Mouse (Mus musculus) neural tube, embryonic 15.5 days (tissue): ENCODE measurements around the gene Cox6b1. TPM values are rescaled to one million over a fixed set of nuclear protein-coding genes. Genes with fewer than 3 reads are reported as not detected.

Source experiments
- ATAC-seq: fragments of 200-750 bp; cut with Nextera tagmentation; 2 replicates; pipeline ENCODE4 v1.8.0; 2017; ENCODE audit warnings: mild to moderate bottlenecking, moderate TSS enrichment, moderate library complexity; ENCODE audit not compliant: low FRiP score
- H3K27ac ChIP-seq: fragments of 300-500 bp; sonication (generic); replicated peaks from 2 replicates; pipeline ENCODE4 v1.5.1; 2015; ENCODE audit warnings: mild to moderate bottlenecking, inconsistent platforms
- H3K27me3 ChIP-seq: fragments of 300-500 bp; sonication (generic); replicated peaks from 2 replicates; pipeline ENCODE4 v1.6.1; 2015; ENCODE audit warnings: inconsistent platforms
- H3K36me3 ChIP-seq: fragments of 300-500 bp; sonication (generic); 2 replicates; pipeline ENCODE4 v1.6.1; 2015; ENCODE audit warnings: inconsistent platforms
- H3K4me1 ChIP-seq: fragments of 300-500 bp; sonication (generic); 2 replicates; pipeline ENCODE4 v1.6.1; 2015; ENCODE audit warnings: inconsistent platforms
- H3K4me2 ChIP-seq: fragments of 300-500 bp; sonication (generic); 2 replicates; pipeline ENCODE4 v1.6.1; 2015; ENCODE audit warnings: inconsistent platforms, mild to moderate bottlenecking, moderate library complexity
- H3K4me3 ChIP-seq: fragments of 300-500 bp; sonication (generic); replicated peaks from 2 replicates; pipeline ENCODE4 v1.5.1; 2015; ENCODE audit warnings: mild to moderate bottlenecking, inconsistent platforms
- H3K9ac ChIP-seq: fragments of 300-500 bp; sonication (generic); replicated peaks from 2 replicates; pipeline ENCODE4 v1.6.1; 2015; ENCODE audit warnings: mild to moderate bottlenecking, inconsistent platforms
- H3K9me3 ChIP-seq: fragments of 300-500 bp; sonication (generic); replicated peaks from 2 replicates; pipeline ENCODE4 v1.6.1; 2016; ENCODE audit warnings: inconsistent platforms
- WGBS: fragments of 180-500 bp; shearing (Covaris S2); methylation state at CpG from one replicate; pipeline ENCODE4 v1.1.7; 2015; ENCODE audit warnings: mixed read lengths; 5-methylcytosine and 5-hydroxymethylcytosine counted together
- polyA plus RNA-seq: library from polyadenylated mRNA; unstranded; fragments of >200 nt; fragmentation: Nextera tagmentation; extraction: Ambion mirVana; gene quantifications from 2 replicates; pipeline ENCODE4 v1.2.1, GENCODE M21; 2015

The Cox6b1 gene
- polyA plus RNA-seq, 1 experiment from 2014 or later: 1,358 TPM

GRCm38 (mm10) chr7:30592772-30593423 is 33.1 kb downstream of the Cox6b1 start:
- no peaks in the 10 kb centered on the region for H3K9me3 ChIP-seq
- ATAC-seq: no peak
- H3K4me1 ChIP-seq: peaks cover 7% of the 10 kb centered on the region
- H3K36me3 ChIP-seq: no peaks in the 10 kb centered on the region
- H3K27ac ChIP-seq: no peak overlapping the region
- H3K9ac ChIP-seq: no peak overlapping the region
- no peaks in the 10 kb centered on the region for H3K27me3 ChIP-seq
- H3K4me2 ChIP-seq: no peak overlapping the region
- H3K4me3 ChIP-seq: no peak overlapping the region
- WGBS: 61% methylated on average over 5 of the region's 5 CpGs

GRCm38 (mm10) chr7:30591605-30591951 is 34.4 kb downstream of the Cox6b1 start:
- H3K4me3 ChIP-seq: no peak overlapping the region
- no peak for ATAC-seq
- peaks cover 20% of the 10 kb centered on the region for H3K4me1 ChIP-seq
- H3K36me3 ChIP-seq: no peaks in the 10 kb centered on the region
- WGBS: 49% methylated on average over 4 of the region's 4 CpGs
- H3K4me2 ChIP-seq: no peak overlapping the region
- H3K9ac ChIP-seq: no peak overlapping the region
- no peak overlapping the region for H3K27ac ChIP-seq
- H3K27me3 ChIP-seq: no peaks in the 10 kb centered on the region
- no peaks in the 10 kb centered on the region for H3K9me3 ChIP-seq

- Histone ChIP-seq H3K9me3 (no peaks in the 10 kb centered on the region), H3K27me3 (no peaks in the 10 kb centered on the region), H3K9ac (no peak overlapping the region), H3K4me1 (peaks cover 23% of the 10 kb centered on the region), H3K36me3 (0 out of 2 replicates have a peak, but pooled peaks cover 4% of the 10 kb centered on the region), H3K4me3 (no peak overlapping the region), H3K27ac (no peak overlapping the region), H3K4me2 (no peak overlapping the region)
- WGBS: 89% methylated on average over 9 of the region's 9 CpGs
- ATAC-seq: no peak
Observed at GRCm38 (mm10) chr7:30590927-30591604, 34.9 kb downstream of the Cox6b1 start.

- Histone ChIP-seq H3K36me3 (peaks cover 17% of the 10 kb centered on the region), H3K9ac (peak overlapping the region; percentile 96), H3K27me3 (no peaks in the 10 kb centered on the region), H3K9me3 (no peaks in the 10 kb centered on the region), H3K4me1 (peaks cover 23% of the 10 kb centered on the region), H3K27ac (peak overlapping the region; percentile 94), H3K4me2 (peak overlapping the region; percentile 90), H3K4me3 (peak overlapping the region; percentile 91)
- WGBS: 28% methylated on average over 40 of the region's 40 CpGs
- ATAC-seq: peak; percentile 79
Observed at GRCm38 (mm10) chr7:30589435-30590301, 36.3 kb downstream of the Cox6b1 start.

GRCm38 (mm10) chr7:30588676-30589434 is 37.1 kb downstream of the Cox6b1 start, which contains the start of gene Kmt2b:
Kmt2b (minus strand) TSS chr7:30588726.
- peaks cover 25% of the 10 kb centered on the region for H3K36me3 ChIP-seq
- no peaks in the 10 kb centered on the region for H3K9me3 ChIP-seq
- H3K4me1 ChIP-seq: peaks cover 23% of the 10 kb centered on the region
- H3K4me3 ChIP-seq: peak within 1 kb of the TSS; percentile 91
- H3K27ac ChIP-seq: peak within 1 kb of the TSS; percentile 94
- H3K4me2 ChIP-seq: peak within 1 kb of the TSS; percentile 90
- ATAC-seq: peak; percentile 95
- H3K9ac ChIP-seq: peak within 1 kb of the TSS; percentile 96
- under 1% methylated on average over 63 of the region's 68 CpGs for WGBS
- H3K27me3 ChIP-seq: no peaks in the 10 kb centered on the region

- peaks cover 33% of the 10 kb centered on the region for H3K36me3 ChIP-seq
- peak overlapping the region; percentile 91 for H3K4me3 ChIP-seq
- H3K9me3 ChIP-seq: no peaks in the 10 kb centered on the region
- peaks cover 23% of the 10 kb centered on the region for H3K4me1 ChIP-seq
- peak overlapping the region; percentile 94 for H3K27ac ChIP-seq
- H3K4me2 ChIP-seq: peak overlapping the region; percentile 90
- no peaks in the 10 kb centered on the region for H3K27me3 ChIP-seq
- peak overlapping the region; percentile 96 for H3K9ac ChIP-seq
- ATAC-seq: peak; percentile 43
- WGBS: under 1% methylated on average over 66 of the region's 67 CpGs
Observed at GRCm38 (mm10) chr7:30587842-30588667, 37.9 kb downstream of the Cox6b1 start.

- Histone ChIP-seq H3K4me2 (peak overlapping the region; percentile 90), H3K27ac (no peak overlapping the region), H3K4me3 (peak overlapping the region; percentile 91; the same call in 1 of the 2 replicates), H3K9ac (no peak overlapping the region), H3K36me3 (peaks cover 48% of the 10 kb centered on the region), H3K27me3 (no peaks in the 10 kb centered on the region), H3K4me1 (peaks cover 23% of the 10 kb centered on the region), H3K9me3 (no peaks in the 10 kb centered on the region)
- 92% methylated on average over 28 of the region's 28 CpGs for WGBS
- ATAC-seq: no peak
Observed at GRCm38 (mm10) chr7:30586455-30587020, 39.4 kb downstream of the Cox6b1 start.

GRCm38 (mm10) chr7:30585170-30585569 is 40.8 kb downstream of the Cox6b1 start:
- Histone ChIP-seq H3K27ac (no peak overlapping the region), H3K4me3 (no peak overlapping the region), H3K9ac (no peak overlapping the region), H3K27me3 (no peaks in the 10 kb centered on the region), H3K4me1 (peaks cover 23% of the 10 kb centered on the region), H3K36me3 (peaks cover 61% of the 10 kb centered on the region), H3K9me3 (no peaks in the 10 kb centered on the region), H3K4me2 (no peak overlapping the region)
- ATAC-seq: no peak
- WGBS: 95% methylated on average over 7 of the region's 7 CpGs

- peaks cover 69% of the 10 kb centered on the region for H3K36me3 ChIP-seq
- no peak overlapping the region for H3K4me3 ChIP-seq
- H3K27me3 ChIP-seq: no peaks in the 10 kb centered on the region
- no peak overlapping the region for H3K27ac ChIP-seq
- H3K9me3 ChIP-seq: no peaks in the 10 kb centered on the region
- no peak overlapping the region for H3K9ac ChIP-seq
- WGBS: 94% methylated on average over 10 of the region's 10 CpGs
- H3K4me2 ChIP-seq: no peak overlapping the region
- peaks cover 16% of the 10 kb centered on the region for H3K4me1 ChIP-seq
- ATAC-seq: no peak
Observed at GRCm38 (mm10) chr7:30584339-30584738, 41.6 kb downstream of the Cox6b1 start.

GRCm38 (mm10) chr7:30581547-30581946 is 44.4 kb downstream of the Cox6b1 start:
- H3K4me3 ChIP-seq: no peak overlapping the region
- no peak overlapping the region for H3K9ac ChIP-seq
- H3K27ac ChIP-seq: no peak overlapping the region
- H3K27me3 ChIP-seq: no peaks in the 10 kb centered on the region
- no peak overlapping the region for H3K4me2 ChIP-seq
- peaks cover 97% of the 10 kb centered on the region for H3K36me3 ChIP-seq
- ATAC-seq: no peak
- peaks cover 3% of the 10 kb centered on the region for H3K4me1 ChIP-seq
- 96% methylated on average over 16 of the region's 16 CpGs for WGBS
- H3K9me3 ChIP-seq: no peaks in the 10 kb centered on the region
